Mouse (Mus musculus) kidney, adult 2 months (tissue): ENCODE measurements around the gene Tex26. TPM values are rescaled to one million over a fixed set of nuclear protein-coding genes. Genes with fewer than 3 reads are reported as not detected.

ENCODE experiments used
- DNase-seq: peaks from one replicate; pipeline ENCODE4 v3.0.0; 2021
- H3K27ac ChIP-seq: fragments of 200-500 bp; 2 replicates; pipeline ENCODE4 v1.5.1; 2012; ENCODE audit warnings: low read depth, low read length, control low read depth, inconsistent platforms; ENCODE audit not compliant: insufficient read depth
- H3K27me3 ChIP-seq: fragments of 200-500 bp; replicated peaks from 2 replicates; pipeline ENCODE4 v1.6.1; 2012; ENCODE audit warnings: mild to moderate bottlenecking, moderate library complexity, low read length, inconsistent platforms; ENCODE audit not compliant: control insufficient read depth, insufficient read depth
- H3K36me3 ChIP-seq: fragments of 200-500 bp; 2 replicates; pipeline ENCODE4 v1.6.1; 2012; ENCODE audit warnings: mild to moderate bottlenecking, moderate library complexity, low read length, inconsistent platforms; ENCODE audit not compliant: control insufficient read depth, insufficient read depth
- H3K4me1 ChIP-seq: fragments of 200-500 bp; 2 replicates; pipeline ENCODE4 v1.6.1; 2011; ENCODE audit warnings: low read length; ENCODE audit not compliant: control insufficient read depth, insufficient read depth
- H3K4me3 ChIP-seq: fragments of 200-500 bp; 2 replicates; pipeline ENCODE4 v1.5.1; 2011; ENCODE audit warnings: mild to moderate bottlenecking, low read depth, low read length, control low read depth; ENCODE audit not compliant: insufficient read depth
- CTCF ChIP-seq: fragments of 200-500 bp; conservative IDR thresholded peaks from 2 replicates; pipeline ENCODE4 v1.5.1; 2011; ENCODE audit warnings: low read depth, mild to moderate bottlenecking, control low read depth, low read length, moderate library complexity, mixed read lengths; ENCODE audit not compliant: insufficient read depth, insufficient read length
- POLR2A ChIP-seq: fragments of 200-500 bp; IDR thresholded peaks from one replicate; pipeline ENCODE4 v1.6.1; 2011; ENCODE audit warnings: low read depth, low read length, control low read depth
- WGBS: fragments of 180-500 bp; shearing (Covaris S2); methylation state at CpG from one replicate; pipeline ENCODE4 v1.1.7; 2018; 5-methylcytosine and 5-hydroxymethylcytosine counted together
- polyA plus RNA-seq: library from polyadenylated mRNA; depleted of rRNA; stranded (reverse); fragments of >200 nt; gene quantifications from 2 replicates; pipeline ENCODE4 v1.2.3, GENCODE M21; 2012; rRNA removed

The Tex26 gene
- not detected in 2 replicates for polyA plus RNA-seq

GRCm38 (mm10) chr5:149439531-149440179 is at the start of gene Tex26:
Gene Tex26, plus strand, starts transcription at chr5:149439660.
- Histone ChIP-seq H3K27ac (no peak within 1 kb of the TSS), H3K4me1 (no peaks in the 10 kb centered on the region), H3K36me3 (no peaks in the 10 kb centered on the region), H3K4me3 (peak within 1 kb of the TSS; percentile 43), H3K27me3 (no peaks in the 10 kb centered on the region)
- peak; percentile 24 for DNase-seq
- TF ChIP-seq POLR2A (no peak), CTCF (no peak)
- WGBS, result under 1% methylated on average over 25 of the region's 25 CpGs

GRCm38 (mm10) chr5:149391574-149392375 is 47.7 kb upstream of the Tex26 start:
- no peak overlapping the region for H3K4me3 ChIP-seq
- no peaks in the 10 kb centered on the region for H3K27me3 ChIP-seq
- H3K36me3 ChIP-seq, result no peaks in the 10 kb centered on the region
- H3K27ac ChIP-seq, result no peak overlapping the region
- TF ChIP-seq POLR2A (no peak), CTCF (no peak)
- 0 out of 2 replicates have a peak, but pooled peaks cover 4% of the 10 kb centered on the region for H3K4me1 ChIP-seq
- DNase-seq, result no peak
- WGBS, result 52% methylated on average over 18 of the region's 18 CpGs

GRCm38 (mm10) chr5:149392420-149392988 is 47.0 kb upstream of the Tex26 start:
- DNase-seq, result no peak
- Histone ChIP-seq H3K27me3 (no peaks in the 10 kb centered on the region), H3K4me3 (no peak overlapping the region), H3K36me3 (no peaks in the 10 kb centered on the region), H3K27ac (no peak overlapping the region), H3K4me1 (0 out of 2 replicates have a peak, but pooled peaks cover 4% of the 10 kb centered on the region)
- TF ChIP-seq POLR2A (no peak), CTCF (no peak)
- 74% methylated on average over 6 of the region's 6 CpGs for WGBS

- no peaks in the 10 kb centered on the region for H3K4me1 ChIP-seq
- no peak overlapping the region for H3K4me3 ChIP-seq
- H3K36me3 ChIP-seq, result no peaks in the 10 kb centered on the region
- WGBS, result 92% methylated on average over 7 of the region's 7 CpGs
- DNase-seq, result no peak
- H3K27me3 ChIP-seq, result no peaks in the 10 kb centered on the region
- TF ChIP-seq POLR2A, result no peak
- no peak for TF ChIP-seq CTCF
- no peak overlapping the region for H3K27ac ChIP-seq
Measured at GRCm38 (mm10) chr5:149401446-149401975, 37.9 kb upstream of the Tex26 start.

- no peak for TF ChIP-seq POLR2A
- no peak for TF ChIP-seq CTCF
- no peaks in the 10 kb centered on the region for H3K27me3 ChIP-seq
- no peak overlapping the region for H3K4me3 ChIP-seq
- no peaks in the 10 kb centered on the region for H3K36me3 ChIP-seq
- no peak for DNase-seq
- WGBS, result 77% methylated on average over 10 of the region's 10 CpGs
- no peak overlapping the region for H3K27ac ChIP-seq
- H3K4me1 ChIP-seq, result no peaks in the 10 kb centered on the region
Measured at GRCm38 (mm10) chr5:149402029-149402428, 37.4 kb upstream of the Tex26 start.

- no peaks in the 10 kb centered on the region for H3K27me3 ChIP-seq
- TF ChIP-seq POLR2A, result no peak
- TF ChIP-seq CTCF, result no peak
- H3K4me1 ChIP-seq, result no peaks in the 10 kb centered on the region
- H3K36me3 ChIP-seq, result no peaks in the 10 kb centered on the region
- WGBS, result 61% methylated on average over 5 of the region's 5 CpGs
- H3K4me3 ChIP-seq, result no peak overlapping the region
- no peak overlapping the region for H3K27ac ChIP-seq
- DNase-seq, result peak; percentile 27
Measured at GRCm38 (mm10) chr5:149403386-149403785, 36.1 kb upstream of the Tex26 start.
